Mouse (Mus musculus) heart, embryonic 11.5 days (tissue): ENCODE measurements around the gene Clps. TPM values are rescaled to one million over a fixed set of nuclear protein-coding genes. Genes with fewer than 3 reads are reported as not detected.

Experiments
- ATAC-seq: fragments of 200-750 bp; cut with Nextera tagmentation; replicated peaks from 2 replicates; pipeline ENCODE4 v1.8.0; 2017; ENCODE audit warnings: moderate library complexity; ENCODE audit not compliant: insufficient number of reproducible peaks, low FRiP score, low TSS enrichment
- H3K27ac ChIP-seq: fragments of 300-500 bp; sonication (generic); 2 replicates; pipeline ENCODE4 v1.5.1; 2014; ENCODE audit warnings: mild to moderate bottlenecking, low read depth, low read length
- H3K27me3 ChIP-seq: fragments of 300-500 bp; sonication (generic); 2 replicates; pipeline ENCODE4 v1.6.1; 2014; ENCODE audit warnings: mild to moderate bottlenecking, low read length, mixed read lengths; ENCODE audit not compliant: control insufficient read depth, insufficient read depth
- H3K36me3 ChIP-seq: fragments of 300-500 bp; sonication (generic); 2 replicates; pipeline ENCODE4 v1.6.1; 2014; ENCODE audit warnings: mild to moderate bottlenecking, low read length, moderate library complexity, mixed read lengths; ENCODE audit not compliant: control insufficient read depth, insufficient read depth
- H3K4me1 ChIP-seq: fragments of 300-500 bp; sonication (generic); 2 replicates; pipeline ENCODE4 v1.6.1; 2014; ENCODE audit warnings: low read length; ENCODE audit not compliant: control insufficient read depth, insufficient read depth
- H3K4me2 ChIP-seq: fragments of 300-500 bp; sonication (generic); 2 replicates; pipeline ENCODE4 v1.6.1; 2014; ENCODE audit warnings: mild to moderate bottlenecking, moderate library complexity
- H3K4me3 ChIP-seq: fragments of 300-500 bp; sonication (generic); 2 replicates; pipeline ENCODE4 v1.5.1; 2014; ENCODE audit warnings: low read depth, low read length
- H3K9ac ChIP-seq: fragments of 300-500 bp; sonication (generic); 2 replicates; pipeline ENCODE4 v1.6.1; 2014; ENCODE audit warnings: mild to moderate bottlenecking, low read depth, low read length, moderate library complexity
- H3K9me3 ChIP-seq: fragments of 300-500 bp; sonication (generic); replicated peaks from 2 replicates; pipeline ENCODE4 v1.6.1; 2016; ENCODE audit warnings: low read length; ENCODE audit not compliant: control insufficient read depth
- WGBS: fragments of 180-500 bp; shearing (Covaris S2); extraction: QIAGEN DNeasy Blood & Tissue Kit; methylation state at CpG from one replicate; pipeline ENCODE4 v1.1.7; 2014; ENCODE audit not compliant: insufficient replicate concordance; 5-methylcytosine and 5-hydroxymethylcytosine counted together
- polyA plus RNA-seq: library from polyadenylated mRNA; unstranded; fragments of >200 nt; fragmentation: Nextera tagmentation; extraction: Ambion mirVana; gene quantifications from 2 replicates; pipeline ENCODE4 v1.2.1, GENCODE M21; 2014

Clps gene
- polyA plus RNA-seq, result 0.73 TPM in 1 of 2 replicates, not detected in the other

GRCm38 (mm10) chr17:28560598-28560997, at the start of gene Clps:
Gene Clps (minus strand): TSS chr17:28560766.
- 51% methylated on average over 4 of the region's 4 CpGs for WGBS
- ATAC-seq, result no peak

GRCm38 (mm10) chr17:28609543-28609942, 49.0 kb upstream of the Clps start:
- H3K27ac ChIP-seq, result no peak overlapping the region
- H3K27me3 ChIP-seq, result no peaks in the 10 kb centered on the region
- no peak overlapping the region for H3K4me2 ChIP-seq
- peaks cover 7% of the 10 kb centered on the region for H3K36me3 ChIP-seq
- no peak for ATAC-seq
- WGBS, result 66% methylated on average over 3 of the region's 3 CpGs
- H3K4me3 ChIP-seq, result no peak overlapping the region
- H3K4me1 ChIP-seq, result no peaks in the 10 kb centered on the region
- no peak overlapping the region for H3K9ac ChIP-seq
- H3K9me3 ChIP-seq, result no peaks in the 10 kb centered on the region

More at GRCm38 (mm10) chr17:28560598-28560997, at the start of gene Clps:
- no peak within 1 kb of the TSS for H3K4me3 ChIP-seq
- H3K9ac ChIP-seq, result no peak within 1 kb of the TSS
- no peak within 1 kb of the TSS for H3K27ac ChIP-seq
- no peaks in the 10 kb centered on the region for H3K9me3 ChIP-seq
- no peaks in the 10 kb centered on the region for H3K36me3 ChIP-seq
- H3K4me1 ChIP-seq, result no peaks in the 10 kb centered on the region; the same call in 1 of the 2 replicates
- H3K27me3 ChIP-seq, result no peaks in the 10 kb centered on the region
- H3K4me2 ChIP-seq, result no peak within 1 kb of the TSS

GRCm38 (mm10) chr17:28601557-28602250, 41.1 kb upstream of the Clps start:
- H3K9me3 ChIP-seq, result no peaks in the 10 kb centered on the region
- H3K4me3 ChIP-seq, result no peak overlapping the region
- peaks cover 51% of the 10 kb centered on the region for H3K36me3 ChIP-seq
- H3K4me1 ChIP-seq, result no peaks in the 10 kb centered on the region
- ATAC-seq, result no peak
- WGBS, result 91% methylated on average over 9 of the region's 9 CpGs
- H3K9ac ChIP-seq, result no peak overlapping the region
- no peak overlapping the region for H3K4me2 ChIP-seq
- H3K27ac ChIP-seq, result no peak overlapping the region
- no peaks in the 10 kb centered on the region for H3K27me3 ChIP-seq

GRCm38 (mm10) chr17:28600780-28601179, 40.2 kb upstream of the Clps start:
- Histone ChIP-seq H3K27me3 (no peaks in the 10 kb centered on the region), H3K4me1 (no peaks in the 10 kb centered on the region), H3K4me3 (no peak overlapping the region), H3K27ac (no peak overlapping the region), H3K4me2 (no peak overlapping the region), H3K9ac (no peak overlapping the region), H3K9me3 (no peaks in the 10 kb centered on the region), H3K36me3 (peaks cover 52% of the 10 kb centered on the region)
- 80% methylated on average over 5 of the region's 5 CpGs for WGBS
- no peak for ATAC-seq

GRCm38 (mm10) chr17:28593965-28594364, 33.4 kb upstream of the Clps start:
- Histone ChIP-seq H3K27me3 (no peaks in the 10 kb centered on the region), H3K9me3 (no peaks in the 10 kb centered on the region), H3K27ac (no peak overlapping the region), H3K4me1 (no peaks in the 10 kb centered on the region), H3K4me2 (no peak overlapping the region), H3K4me3 (no peak overlapping the region), H3K36me3 (peaks cover 21% of the 10 kb centered on the region), H3K9ac (no peak overlapping the region)
- ATAC-seq, result no peak
- WGBS, result 47% methylated on average over 4 of the region's 4 CpGs

GRCm38 (mm10) chr17:28592998-28593397, 32.4 kb upstream of the Clps start:
- Histone ChIP-seq H3K4me3 (no peak overlapping the region), H3K4me1 (no peaks in the 10 kb centered on the region), H3K36me3 (peaks cover 20% of the 10 kb centered on the region), H3K27me3 (no peaks in the 10 kb centered on the region), H3K27ac (no peak overlapping the region), H3K4me2 (no peak overlapping the region), H3K9me3 (no peaks in the 10 kb centered on the region), H3K9ac (no peak overlapping the region)
- WGBS, result 23% methylated on average over 4 of the region's 4 CpGs
- ATAC-seq, result no peak

- Histone ChIP-seq H3K4me3 (no peak overlapping the region), H3K27me3 (no peaks in the 10 kb centered on the region), H3K36me3 (peaks cover 20% of the 10 kb centered on the region), H3K27ac (no peak overlapping the region), H3K9me3 (no peaks in the 10 kb centered on the region), H3K4me1 (no peaks in the 10 kb centered on the region), H3K9ac (no peak overlapping the region), H3K4me2 (no peak overlapping the region)
- no peak for ATAC-seq
- WGBS, result 63% methylated on average over 5 of the region's 5 CpGs
Observed at GRCm38 (mm10) chr17:28591476-28591875, 30.9 kb upstream of the Clps start.

GRCm38 (mm10) chr17:28590596-28590995, 30.0 kb upstream of the Clps start:
- no peaks in the 10 kb centered on the region for H3K27me3 ChIP-seq
- peaks cover 20% of the 10 kb centered on the region for H3K36me3 ChIP-seq
- no peak for ATAC-seq
- 88% methylated on average over 3 of the region's 3 CpGs for WGBS
- H3K9ac ChIP-seq, result no peak overlapping the region
- H3K4me2 ChIP-seq, result no peak overlapping the region
- no peaks in the 10 kb centered on the region for H3K4me1 ChIP-seq
- H3K9me3 ChIP-seq, result no peaks in the 10 kb centered on the region
- H3K27ac ChIP-seq, result no peak overlapping the region
- H3K4me3 ChIP-seq, result no peak overlapping the region

GRCm38 (mm10) chr17:28588591-28588990, 28.0 kb upstream of the Clps start:
- no peaks in the 10 kb centered on the region for H3K4me1 ChIP-seq
- no peaks in the 10 kb centered on the region for H3K9me3 ChIP-seq
- no peak for ATAC-seq
- H3K4me2 ChIP-seq, result no peak overlapping the region
- no peaks in the 10 kb centered on the region for H3K27me3 ChIP-seq
- no peak overlapping the region for H3K9ac ChIP-seq
- no peak overlapping the region for H3K4me3 ChIP-seq
- H3K36me3 ChIP-seq, result peaks cover 19% of the 10 kb centered on the region
- WGBS, result 74% methylated on average over 2 of the region's 2 CpGs
- H3K27ac ChIP-seq, result no peak overlapping the region
